Mouse (Mus musculus): ENCODE data around the gene Fam107a. TPM values are rescaled to one million over a fixed set of nuclear protein-coding genes. Genes with fewer than 3 reads are reported as not detected.

Fam107a gene
- total and polyA plus RNA-seq, 3 experiments = not detected

DNA sequence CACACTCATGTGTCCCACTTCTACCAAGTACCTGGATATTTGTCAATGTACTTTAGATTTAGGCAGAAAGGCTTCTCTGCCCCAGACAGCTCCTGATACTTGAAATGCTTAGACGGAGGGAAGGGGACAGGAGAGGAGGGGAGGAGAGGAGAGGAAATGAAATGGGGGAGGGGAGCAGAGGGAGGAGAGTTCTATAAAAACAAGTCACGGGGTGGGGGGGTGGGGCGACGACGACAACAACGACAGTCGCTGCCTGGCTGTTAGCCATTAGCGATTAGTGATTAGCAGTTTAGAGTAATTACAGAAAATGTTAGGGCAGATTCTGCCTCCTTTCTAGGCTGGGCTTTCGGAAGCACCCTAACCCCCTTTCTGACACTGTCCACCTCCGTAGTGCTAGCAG is 15.1 kb downstream of the Fam107a start:
- no peak overlapping the region for H3K4me3 ChIP-seq (ENCODE audit: control insufficient read depth in 1 of 2, insufficient read depth in 1 of 2, low read depth in 2 of 2, low read length in 2 of 2)
- H3K79me2 ChIP-seq (ENCODE audit: control insufficient read depth, insufficient read depth, low read length, poor library complexity) = no peaks in the 10 kb centered on the region
- no peaks in the 10 kb centered on the region for H3K27me3 ChIP-seq (ENCODE audit: control insufficient read depth in 1 of 2, insufficient read depth in 2 of 2, low read length in 2 of 2)
- no peaks in the 10 kb centered on the region for H3K9me3 ChIP-seq (replicated peaks; ENCODE audit: insufficient read depth, low read length)
- no peak for DNase-seq (ENCODE audit: low read depth, low spot score)
- H3K27ac ChIP-seq (ENCODE audit: control insufficient read depth, low read depth, low read length) = no peak overlapping the region
- no peaks in the 10 kb centered on the region for H3K4me1 ChIP-seq (ENCODE audit: control insufficient read depth in 1 of 2, insufficient read depth in 2 of 2, low read length in 2 of 2)
- TF ChIP-seq MYB (IDR thresholded peaks at IDR 0.05; ENCODE audit: low read depth, low read length) = no peak
- no peak for TF ChIP-seq ZNF384 (IDR thresholded peaks at IDR 0.05; ENCODE audit: low read depth, low read length)
- TF ChIP-seq TBP (IDR thresholded peaks at IDR 0.05; ENCODE audit: low read depth, low read length) = no peak
- TF ChIP-seq MXI1 (IDR thresholded peaks at IDR 0.05; ENCODE audit: low read depth, low read length) = no peak
- no peak for TF ChIP-seq ZC3H11A (IDR thresholded peaks at IDR 0.05; ENCODE audit: low read depth, low read length)
- no peak for TF ChIP-seq TAL1 (IDR thresholded peaks at IDR 0.05; ENCODE audit: low read length)
- TF ChIP-seq ZMIZ1 (IDR thresholded peaks at IDR 0.05; ENCODE audit: low read depth, low read length) = no peak
- no peak overlapping the region for H3K9ac ChIP-seq (ENCODE audit: control insufficient read depth, low read depth, low read length, poor library complexity, severe bottlenecking)
- no peaks in the 10 kb centered on the region for H3K36me3 ChIP-seq (ENCODE audit: control insufficient read depth in 1 of 2, insufficient read depth in 2 of 2, low read length in 2 of 2)

DNA sequence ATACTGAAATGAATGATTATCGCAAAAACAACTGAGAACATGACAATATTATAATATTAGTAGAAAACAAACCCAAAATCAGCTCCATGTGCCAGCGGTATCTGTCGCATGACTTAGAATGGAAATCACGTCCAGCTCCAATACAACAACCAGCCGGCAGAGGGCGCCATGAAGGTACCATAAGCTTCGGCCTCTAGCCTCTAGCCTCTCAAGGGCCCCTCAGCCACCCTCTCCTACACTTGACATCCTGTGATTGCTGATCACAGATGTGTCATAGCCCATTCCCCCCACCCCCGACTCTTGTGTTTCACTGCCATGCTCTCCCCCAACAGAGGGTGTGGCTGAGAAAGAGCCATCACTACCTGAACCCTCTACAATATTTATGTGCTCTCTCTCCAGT is 17.5 kb downstream of the Fam107a start:
- DNase-seq (ENCODE audit: low read depth, low spot score) = peak; percentile 23
- Histone ChIP-seq H3K27ac (ENCODE audit: control insufficient read depth, low read depth, low read length) (no peak overlapping the region), H3K79me2 (ENCODE audit: control insufficient read depth, insufficient read depth, low read length, poor library complexity) (no peaks in the 10 kb centered on the region), H3K36me3 (ENCODE audit: control insufficient read depth in 1 of 2, insufficient read depth in 2 of 2, low read length in 2 of 2) (no peaks in the 10 kb centered on the region), H3K9me3 (replicated peaks; ENCODE audit: insufficient read depth, low read length) (no peaks in the 10 kb centered on the region), H3K27me3 (ENCODE audit: control insufficient read depth in 1 of 2, insufficient read depth in 2 of 2, low read length in 2 of 2) (no peaks in the 10 kb centered on the region), H3K9ac (ENCODE audit: control insufficient read depth, low read depth, low read length, poor library complexity, severe bottlenecking) (no peak overlapping the region), H3K4me3 (ENCODE audit: control insufficient read depth in 1 of 2, insufficient read depth in 1 of 2, low read depth in 2 of 2, low read length in 2 of 2) (no peak overlapping the region), H3K4me1 (ENCODE audit: control insufficient read depth in 1 of 2, insufficient read depth in 2 of 2, low read length in 2 of 2) (no peaks in the 10 kb centered on the region)
- TF ChIP-seq CTCF (IDR thresholded peaks at IDR 0.05 in 2 of 3, conservative IDR thresholded peaks at IDR 0.05 in 1 of 3; ENCODE audit: control insufficient read depth in 1 of 3, insufficient read depth in 1 of 3, low read depth in 2 of 3, low read length in 3 of 3, poor library complexity in 1 of 3, severe bottlenecking in 1 of 3) = peak; percentile 42 to 70 (median 44)
- peak; percentile 23; the same call in 1 of the 2 replicates for TF ChIP-seq SMC3 (IDR thresholded peaks at IDR 0.05; ENCODE audit: low read depth, low read length)
- no peak for TF ChIP-seq RCOR1 (IDR thresholded peaks at IDR 0.05; ENCODE audit: low read depth, low read length)
- no peak for TF ChIP-seq NELFE (IDR thresholded peaks at IDR 0.05; ENCODE audit: low read depth, low read length)
- TF ChIP-seq TCF12 (IDR thresholded peaks at IDR 0.05; ENCODE audit: low read depth, low read length) = no peak

- Histone ChIP-seq H3K9ac (ENCODE audit: control insufficient read depth, low read depth, low read length, poor library complexity, severe bottlenecking) (no peak overlapping the region), H3K79me2 (ENCODE audit: control insufficient read depth, insufficient read depth, low read length, poor library complexity) (no peaks in the 10 kb centered on the region), H3K9me3 (replicated peaks; ENCODE audit: insufficient read depth, low read length) (no peaks in the 10 kb centered on the region), H3K27me3 (ENCODE audit: control insufficient read depth in 1 of 2, insufficient read depth in 2 of 2, low read length in 2 of 2) (no peaks in the 10 kb centered on the region), H3K4me3 (ENCODE audit: control insufficient read depth in 1 of 2, insufficient read depth in 1 of 2, low read depth in 2 of 2, low read length in 2 of 2) (no peak overlapping the region), H3K4me1 (ENCODE audit: control insufficient read depth in 1 of 2, insufficient read depth in 2 of 2, low read length in 2 of 2) (no peaks in the 10 kb centered on the region), H3K27ac (ENCODE audit: control insufficient read depth, low read depth, low read length) (no peak overlapping the region), H3K36me3 (ENCODE audit: control insufficient read depth in 1 of 2, insufficient read depth in 2 of 2, low read length in 2 of 2) (no peaks in the 10 kb centered on the region)
- no peak for DNase-seq (ENCODE audit: low read depth, low spot score)
- TF ChIP-seq TBP (IDR thresholded peaks at IDR 0.05; ENCODE audit: low read depth, low read length) (no peak), MAX (IDR thresholded peaks at IDR 0.05; ENCODE audit: low read length) (no peak), MYC (IDR thresholded peaks at IDR 0.05; ENCODE audit: low read depth, low read length) (no peak), MYB (IDR thresholded peaks at IDR 0.05; ENCODE audit: low read depth, low read length) (no peak), SMC3 (IDR thresholded peaks at IDR 0.05; ENCODE audit: low read depth, low read length) (no peak)
Measured at GRCm38 (mm10) chr14:8297889-8298293, 19.9 kb downstream of the Fam107a start.

Data from MEL (cell line).